Mouse (Mus musculus) monocyte, adult 2 months (primary cell): Measurements from ENCODE around the gene Stk10.
"Not testable (repeated sequence)": the region's sequence is repeated elsewhere in the genome, so short reads cannot be mapped to it uniquely, and the experiment has no call there.

Experiments
- DNase-seq, 2 experiments: peaks; one replicate each; pipeline ENCODE4 v3.0.0; 2022; ENCODE audit warnings: low spot score in 2 of 2, low read depth in 1 of 2

Gene Stk10

GRCm38 (mm10) chr11:32594122-32594521 lies 61.0 kb downstream of the Stk10 start:
- no peak for DNase-seq

DNA sequence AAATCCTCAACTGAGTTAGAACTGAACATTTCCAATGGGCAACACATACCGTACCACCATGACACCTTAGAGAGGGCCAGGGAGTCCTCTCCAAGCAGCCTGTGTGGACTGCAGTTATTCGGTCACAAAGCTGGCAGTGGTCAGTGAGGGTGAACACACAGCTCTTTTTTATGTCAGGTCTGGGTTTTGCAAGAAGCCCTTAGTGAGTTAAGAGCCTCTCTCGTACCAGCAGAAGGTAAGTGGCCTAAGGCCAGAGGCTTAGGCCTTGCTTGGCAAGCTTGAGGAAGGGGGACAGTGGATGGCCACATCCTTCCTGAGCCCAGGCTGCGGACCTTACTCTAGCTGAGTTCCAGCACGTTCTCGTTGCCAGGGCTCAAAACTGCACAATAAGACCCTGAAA lies 67.3 kb downstream of the Stk10 start:
- DNase-seq = no peak

DNA sequence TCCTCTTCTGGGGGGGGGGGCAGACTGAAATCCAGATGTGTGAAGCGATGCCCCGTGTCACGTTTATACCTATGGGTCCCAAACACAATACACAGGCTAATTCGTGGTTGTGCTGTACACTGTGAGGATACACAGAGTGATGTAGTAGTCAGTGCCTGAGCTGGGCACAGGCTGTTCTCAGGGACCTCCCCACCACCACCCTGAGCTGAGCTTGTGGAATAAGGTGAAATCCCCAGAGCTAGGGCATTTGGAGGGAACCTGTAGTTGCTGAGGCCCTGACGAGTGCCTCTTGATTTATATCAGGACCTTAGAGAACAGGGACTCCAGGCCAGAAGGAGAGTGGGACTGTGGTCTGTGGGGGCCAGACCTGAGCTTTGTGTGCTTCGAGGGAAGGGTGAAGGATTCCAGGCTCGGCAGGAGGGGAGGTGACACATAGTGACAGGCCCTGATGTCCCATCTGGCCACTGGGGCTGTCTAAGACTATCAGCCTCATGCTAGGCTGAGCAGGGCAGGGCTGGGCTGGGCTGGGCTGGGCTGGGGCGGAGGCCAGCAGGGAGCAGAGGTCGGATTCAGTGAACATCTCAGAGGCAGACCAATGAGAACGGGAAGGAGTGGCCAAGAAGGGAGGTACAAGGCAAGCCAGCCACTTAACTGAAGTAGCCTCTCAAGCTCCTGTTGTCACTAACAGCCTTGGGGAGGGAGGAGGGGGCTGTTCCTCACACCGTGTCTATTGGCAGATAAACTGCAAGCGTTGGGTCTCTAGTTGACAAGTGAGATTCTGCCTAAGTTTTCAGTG lies 68.6 kb downstream of the Stk10 start:
- DNase-seq = no peak

DNA sequence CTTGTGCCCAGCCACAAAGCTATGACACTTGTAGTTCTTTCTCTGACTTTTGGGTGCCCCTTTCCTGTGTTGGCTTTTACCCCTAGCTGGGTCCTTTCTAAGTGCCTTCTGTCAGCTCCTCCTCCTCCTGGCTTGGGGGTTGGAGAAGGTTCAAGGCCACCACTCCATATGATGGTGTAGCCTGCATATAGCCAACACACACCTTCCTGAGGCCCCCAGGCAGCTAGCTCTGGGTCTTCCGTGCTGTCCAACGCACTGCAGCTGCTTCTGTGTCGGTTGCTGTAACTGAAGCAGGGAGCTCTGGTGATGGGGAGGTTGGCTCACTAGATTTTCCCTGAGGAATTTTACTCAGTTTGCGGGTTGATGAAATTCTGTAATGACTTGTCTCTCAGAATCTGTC lies 71.6 kb downstream of the Stk10 start:
- no peak for DNase-seq

DNA sequence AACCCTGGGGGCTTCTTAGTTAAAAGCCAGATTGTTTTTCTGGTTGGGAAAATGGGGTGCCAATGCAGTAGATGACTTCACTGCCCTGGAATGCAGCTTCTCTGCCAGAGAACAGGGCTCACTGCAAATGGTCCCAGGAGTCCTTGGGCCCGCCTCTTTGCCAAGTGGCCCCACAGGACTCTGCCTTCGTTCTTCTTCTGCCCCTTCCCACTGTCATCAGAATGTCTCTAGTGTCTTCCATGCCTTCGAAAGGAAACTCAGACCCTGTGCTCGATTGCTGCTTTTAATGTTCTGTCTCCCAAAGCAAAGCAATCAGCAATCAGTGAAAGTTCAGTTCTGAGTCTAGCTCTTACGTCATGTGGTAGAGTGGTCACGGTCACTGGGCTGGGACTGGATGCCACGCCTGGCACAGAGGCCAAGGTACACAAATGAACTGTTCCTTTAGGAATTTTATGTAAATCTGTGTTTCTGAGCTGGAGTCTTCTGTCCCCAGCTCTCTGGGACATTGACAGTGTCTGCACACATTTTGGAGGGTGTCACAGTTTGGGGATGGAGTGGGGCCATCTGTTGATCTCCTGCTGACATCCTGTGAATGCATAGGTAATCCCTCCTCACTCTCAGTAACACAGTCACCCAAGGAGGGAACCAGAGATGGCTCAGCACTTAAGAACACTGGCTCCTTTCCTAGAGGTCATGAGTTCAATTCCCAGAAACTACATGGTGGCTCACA lies 72.2 kb downstream of the Stk10 start:
- no peak for DNase-seq

- no peak for DNase-seq
These were observed 72.8 kb downstream of the Stk10 start for GRCm38 (mm10) chr11:32605907-32606306.

- no peak for DNase-seq
These were observed 74.2 kb downstream of the Stk10 start for GRCm38 (mm10) chr11:32607319-32607718.

- DNase-seq = no peak
These were observed 77.5 kb downstream of the Stk10 start for GRCm38 (mm10) chr11:32610616-32611015.

- DNase-seq = no peak
These were observed 79.2 kb downstream of the Stk10 start for GRCm38 (mm10) chr11:32612304-32612703.

DNA sequence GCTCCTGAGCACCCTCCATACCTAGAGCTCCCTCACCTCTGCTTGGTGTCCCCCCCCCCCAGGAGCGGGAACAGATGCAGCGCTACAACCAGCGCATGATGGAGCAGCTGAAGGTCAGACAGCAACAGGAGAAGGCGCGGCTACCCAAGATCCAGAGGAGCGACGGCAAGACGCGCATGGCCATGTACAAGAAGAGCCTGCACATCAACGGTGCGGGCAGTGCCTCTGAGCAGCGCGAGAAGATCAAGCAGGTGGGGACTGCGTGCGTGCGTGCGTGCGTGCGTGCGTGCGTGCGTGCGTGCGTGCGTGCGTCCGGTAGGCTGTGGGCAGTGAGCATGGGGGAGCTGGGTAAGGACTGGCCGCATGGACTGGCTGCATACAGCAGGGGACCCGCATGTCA lies 81.4 kb downstream of the Stk10 start:
- DNase-seq = no peak

GRCm38 (mm10) chr11:32615561-32615960 lies 82.5 kb downstream of the Stk10 start:
- no peak for DNase-seq

- DNase-seq = no peak
These were observed 83.0 kb downstream of the Stk10 start for GRCm38 (mm10) chr11:32616091-32616490.

DNA sequence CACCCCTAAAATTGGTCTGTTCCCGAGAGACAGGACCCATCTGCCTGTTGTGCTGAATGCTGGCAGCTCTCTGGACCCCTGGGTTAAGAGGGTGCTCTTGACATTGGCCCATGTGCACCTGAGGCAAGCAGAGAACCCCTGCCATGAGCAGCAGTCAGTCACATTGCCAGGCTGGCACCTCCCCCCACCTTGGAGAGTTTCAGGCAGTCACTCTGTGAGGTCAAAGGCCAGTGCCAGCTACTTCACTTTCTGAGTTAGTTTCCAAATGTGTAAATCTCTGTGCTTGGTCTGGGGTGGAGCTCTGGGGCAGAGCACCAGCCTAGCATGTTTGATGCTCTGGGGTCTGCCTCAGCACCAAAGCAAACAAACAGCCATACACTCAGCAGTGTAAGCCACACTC lies 84.9 kb downstream of the Stk10 start:
- DNase-seq = no peak

GRCm38 (mm10) chr11:32618641-32619040 lies 85.5 kb downstream of the Stk10 start:
- not testable (repeated sequence) for DNase-seq

GRCm38 (mm10) chr11:32619257-32619816 lies 86.2 kb downstream of the Stk10 start:
- DNase-seq = peak in 1 of 2 experiments; percentile 18

DNA sequence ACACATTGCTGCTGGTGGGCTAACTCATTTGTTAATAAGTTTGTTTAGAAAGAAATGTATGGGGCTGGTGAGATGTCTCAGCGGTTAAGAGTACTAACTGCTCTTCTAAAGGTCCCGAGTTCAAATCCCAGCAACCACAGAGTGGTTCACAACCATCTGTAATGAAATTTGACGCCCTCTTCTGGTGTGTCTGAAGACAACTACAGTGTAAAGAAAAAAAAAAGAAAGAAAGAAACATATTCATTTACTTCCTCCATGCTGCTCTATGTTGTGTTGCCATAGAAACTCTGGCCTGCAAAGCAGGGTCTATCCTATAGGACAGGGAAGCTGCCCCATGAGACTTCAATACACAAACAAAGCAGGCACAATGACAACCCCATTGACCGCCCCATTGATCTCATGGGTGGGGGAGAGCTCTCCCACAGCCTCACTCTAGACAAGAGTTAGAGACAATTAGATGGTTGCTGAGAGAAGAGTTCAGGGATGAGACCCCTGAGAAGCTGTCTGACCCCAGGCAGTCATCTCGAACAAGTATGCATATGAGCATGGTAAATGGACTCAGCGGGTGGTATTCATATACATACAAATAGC lies 86.9 kb downstream of the Stk10 start:
- no peak for DNase-seq

GRCm38 (mm10) chr11:32621831-32622478 lies 88.8 kb downstream of the Stk10 start:
- no peak for DNase-seq

- DNase-seq = no peak
These were observed 89.5 kb downstream of the Stk10 start for GRCm38 (mm10) chr11:32622479-32623190.

DNA sequence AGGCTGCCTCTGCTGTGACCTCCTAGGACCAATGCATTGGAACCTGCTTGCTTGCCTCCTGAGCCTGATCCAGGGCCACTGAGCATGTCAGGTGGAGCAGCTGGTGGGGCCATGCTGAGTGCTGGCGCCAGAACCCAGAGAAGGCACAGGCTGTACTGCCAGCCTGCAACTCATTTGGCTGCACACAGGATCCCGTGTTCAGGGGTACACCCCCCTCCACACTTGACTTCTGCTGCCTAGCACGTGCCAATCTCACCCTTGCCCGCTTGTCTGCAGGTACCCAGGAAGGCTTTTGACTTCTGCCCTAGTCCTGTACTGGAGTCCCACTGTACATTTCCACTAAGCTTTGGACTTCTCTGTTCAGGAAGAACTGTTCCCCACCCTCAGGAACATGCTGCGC lies 90.1 kb downstream of the Stk10 start:
- no peak for DNase-seq

GRCm38 (mm10) chr11:32623912-32624311 lies 90.8 kb downstream of the Stk10 start:
- DNase-seq = no peak

DNA sequence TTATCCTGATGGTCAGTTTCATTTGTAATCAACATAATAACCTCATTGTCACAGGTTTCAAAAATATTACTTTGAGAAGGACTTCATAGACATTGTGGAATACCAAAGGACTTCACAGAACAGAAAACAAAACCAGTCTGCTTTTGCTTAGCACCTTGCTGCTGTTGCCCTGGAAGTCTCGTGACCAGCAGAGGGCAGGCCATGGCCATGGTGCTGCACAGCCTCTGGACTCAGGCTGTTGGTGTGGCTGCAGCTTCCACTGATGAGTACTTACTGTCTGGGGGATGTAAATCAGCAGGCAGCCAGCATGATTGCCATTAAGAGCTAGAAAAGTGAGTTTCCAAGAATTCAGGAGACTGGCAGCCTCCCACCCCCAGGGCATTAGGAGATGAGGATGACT lies 92.6 kb downstream of the Stk10 start:
- no peak for DNase-seq
